Mouse (Mus musculus) limb, embryonic 11.5 days (tissue): Measurements from ENCODE around the gene Prss21. TPM values are rescaled to one million over a fixed set of nuclear protein-coding genes. Genes with fewer than 3 reads are reported as not detected.
A peak's percentile ranks its signal among the peaks of the same experiment; 100 is the strongest.

Experiments
- ATAC-seq: fragments of 200-750 bp; cut with Nextera tagmentation; 2 replicates; pipeline ENCODE4 v1.8.0; 2017; ENCODE audit warnings: low read depth; ENCODE audit not compliant: insufficient number of reproducible peaks, low FRiP score, low TSS enrichment
- DNase-seq: peaks from one replicate; pipeline ENCODE4 v3.0.0-alpha.2; 2015; ENCODE audit warnings: low spot score
- H3K27ac ChIP-seq: fragments of 300-500 bp; sonication (generic); replicated peaks from 2 replicates; pipeline ENCODE4 v1.5.1; 2014; ENCODE audit warnings: low read depth, mild to moderate bottlenecking, low read length
- H3K27me3 ChIP-seq: fragments of 300-500 bp; sonication (generic); 2 replicates; pipeline ENCODE4 v1.6.1; 2014; ENCODE audit warnings: mild to moderate bottlenecking, low read length, mixed read lengths; ENCODE audit not compliant: control insufficient read depth, insufficient read depth
- H3K36me3 ChIP-seq: fragments of 300-500 bp; sonication (generic); 2 replicates; pipeline ENCODE4 v1.6.1; 2014; ENCODE audit warnings: mild to moderate bottlenecking, low read length, moderate library complexity, mixed read lengths; ENCODE audit not compliant: control insufficient read depth, insufficient read depth
- H3K4me1 ChIP-seq: fragments of 300-500 bp; sonication (generic); 2 replicates; pipeline ENCODE4 v1.6.1; 2014; ENCODE audit warnings: low read length, mixed read lengths; ENCODE audit not compliant: control insufficient read depth, insufficient read depth
- H3K4me2 ChIP-seq: fragments of 300-500 bp; sonication (generic); 2 replicates; pipeline ENCODE4 v1.6.1; 2014; ENCODE audit warnings: low read depth, mild to moderate bottlenecking, moderate library complexity; ENCODE audit not compliant: severe bottlenecking
- H3K4me3 ChIP-seq: fragments of 300-500 bp; sonication (generic); 2 replicates; pipeline ENCODE4 v1.5.1; 2014; ENCODE audit warnings: low read depth, low read length
- H3K9ac ChIP-seq: fragments of 300-500 bp; sonication (generic); 2 replicates; pipeline ENCODE4 v1.6.1; 2014; ENCODE audit warnings: mild to moderate bottlenecking, low read length
- H3K9me3 ChIP-seq: fragments of 300-500 bp; sonication (generic); 2 replicates; pipeline ENCODE4 v1.6.1; 2016; ENCODE audit warnings: low read length; ENCODE audit not compliant: control insufficient read depth
- WGBS: fragments of 180-500 bp; shearing (Covaris S2); extraction: QIAGEN DNeasy Blood & Tissue Kit; methylation state at CpG from one replicate; pipeline ENCODE4 v1.1.7; 2014; 5-methylcytosine and 5-hydroxymethylcytosine counted together
- polyA plus RNA-seq: library from polyadenylated mRNA; unstranded; fragments of >200 nt; fragmentation: Nextera tagmentation; extraction: Ambion mirVana; gene quantifications from 2 replicates; pipeline ENCODE4 v1.2.1, GENCODE M21; 2014

Gene Prss21
- polyA plus RNA-seq, 1 experiment from 2014 or later = not detected

DNA sequence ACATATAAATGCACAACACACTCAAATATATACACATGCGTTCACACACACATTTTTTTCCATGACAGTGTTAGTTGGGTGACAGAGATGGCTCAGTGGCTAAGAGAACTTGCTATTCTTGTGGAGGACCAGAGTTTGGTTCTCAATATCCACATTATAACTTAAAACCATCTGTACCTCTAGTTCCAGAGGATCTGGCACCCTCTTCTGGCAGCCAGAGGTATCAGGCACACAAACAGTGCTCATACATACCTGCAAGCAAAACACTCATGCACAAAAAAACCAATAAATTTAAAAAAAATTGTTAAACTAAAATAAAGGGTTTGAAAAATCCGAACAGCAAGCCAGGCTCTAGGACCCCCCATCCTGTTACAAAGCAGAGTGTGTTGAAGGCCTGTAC, 17.8 kb upstream of the Prss21 start:
- no peak for DNase-seq
- no peak overlapping the region for H3K4me2 ChIP-seq
- no peaks in the 10 kb centered on the region for H3K27me3 ChIP-seq
- H3K27ac ChIP-seq = no peak overlapping the region
- H3K9me3 ChIP-seq = no peaks in the 10 kb centered on the region
- H3K4me3 ChIP-seq = no peak overlapping the region
- 59% methylated on average over 2 of the region's 2 CpGs for WGBS
- H3K4me1 ChIP-seq = no peaks in the 10 kb centered on the region
- no peaks in the 10 kb centered on the region for H3K36me3 ChIP-seq
- H3K9ac ChIP-seq = no peak overlapping the region
- no peak for ATAC-seq

DNA sequence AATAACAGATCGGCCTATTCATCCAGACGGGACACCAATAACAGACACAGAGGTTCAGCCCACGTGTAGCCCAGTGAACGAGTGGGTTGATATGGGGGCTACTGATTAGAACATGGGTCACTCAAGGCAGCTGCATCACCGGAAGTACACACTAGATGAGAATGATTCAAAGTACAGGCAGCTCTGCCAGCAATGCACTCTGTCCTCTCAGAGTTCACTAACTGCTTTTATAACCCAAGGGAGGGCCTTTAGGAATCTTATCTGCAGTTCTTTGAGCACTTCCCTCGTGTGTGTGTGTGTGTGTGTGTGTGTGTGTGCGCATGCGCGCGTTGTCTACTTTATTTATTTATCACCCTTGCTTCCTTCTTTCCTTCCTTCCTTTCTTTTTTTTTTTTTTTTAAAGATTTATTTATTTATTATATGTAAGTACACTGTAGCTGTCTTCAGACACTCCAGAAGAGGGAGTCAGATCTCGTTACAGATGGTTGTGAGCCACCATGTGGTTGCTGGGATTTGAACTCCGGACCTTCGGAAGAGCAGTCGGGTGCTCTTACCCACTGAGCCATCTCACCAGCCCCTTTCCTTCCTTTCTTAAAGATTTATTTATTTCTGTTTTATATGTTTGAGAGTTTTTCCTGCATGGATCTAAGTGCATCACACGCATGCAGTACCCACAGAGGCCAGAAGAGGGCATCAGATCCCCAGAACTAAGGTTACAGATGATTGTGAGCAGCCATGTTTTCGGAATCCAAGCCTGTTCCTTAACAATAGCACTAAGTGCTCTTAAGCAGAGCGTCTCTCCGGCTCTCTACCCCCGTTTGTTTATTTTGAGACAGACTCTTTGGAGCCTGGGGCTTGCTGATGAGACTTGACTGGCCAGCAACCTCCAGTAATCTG, 16.8 kb upstream of the Prss21 start:
- H3K4me1 ChIP-seq = no peaks in the 10 kb centered on the region
- H3K4me3 ChIP-seq = no peak overlapping the region
- no peaks in the 10 kb centered on the region for H3K9me3 ChIP-seq
- H3K27ac ChIP-seq = no peak overlapping the region
- ATAC-seq (no peak), DNase-seq (peak; percentile 87)
- H3K36me3 ChIP-seq = no peaks in the 10 kb centered on the region
- no peak overlapping the region for H3K9ac ChIP-seq
- no peaks in the 10 kb centered on the region for H3K27me3 ChIP-seq
- no peak overlapping the region for H3K4me2 ChIP-seq
- 64% methylated on average over 18 of the region's 19 CpGs for WGBS

DNA sequence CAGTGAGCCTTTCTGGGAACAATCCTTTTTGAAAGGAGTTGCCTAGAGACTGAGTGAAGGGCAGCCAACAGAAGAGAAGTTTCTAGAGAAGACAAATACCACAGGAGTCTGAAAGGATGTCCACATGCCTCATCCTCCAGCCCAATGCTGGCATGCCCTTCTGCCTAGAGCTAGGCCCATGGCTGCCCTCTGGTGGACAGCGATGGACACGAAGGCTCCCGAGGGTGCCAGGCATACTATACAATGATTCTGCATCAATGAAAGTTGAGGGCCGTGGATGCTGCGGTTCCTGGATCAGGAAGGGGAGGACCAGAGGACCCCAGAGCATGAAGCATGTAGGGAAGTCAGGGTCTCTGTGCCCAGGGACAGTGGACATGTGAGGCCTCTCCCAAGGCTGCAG, 14.6 kb upstream of the Prss21 start:
- Histone ChIP-seq H3K4me2 (no peak overlapping the region), H3K36me3 (no peaks in the 10 kb centered on the region), H3K4me3 (no peak overlapping the region), H3K27me3 (no peaks in the 10 kb centered on the region), H3K9me3 (no peaks in the 10 kb centered on the region), H3K27ac (no peak overlapping the region), H3K9ac (no peak overlapping the region), H3K4me1 (no peaks in the 10 kb centered on the region)
- 38% methylated on average over 5 of the region's 5 CpGs for WGBS
- no peak for ATAC-seq
- DNase-seq = peak; percentile 64

DNA sequence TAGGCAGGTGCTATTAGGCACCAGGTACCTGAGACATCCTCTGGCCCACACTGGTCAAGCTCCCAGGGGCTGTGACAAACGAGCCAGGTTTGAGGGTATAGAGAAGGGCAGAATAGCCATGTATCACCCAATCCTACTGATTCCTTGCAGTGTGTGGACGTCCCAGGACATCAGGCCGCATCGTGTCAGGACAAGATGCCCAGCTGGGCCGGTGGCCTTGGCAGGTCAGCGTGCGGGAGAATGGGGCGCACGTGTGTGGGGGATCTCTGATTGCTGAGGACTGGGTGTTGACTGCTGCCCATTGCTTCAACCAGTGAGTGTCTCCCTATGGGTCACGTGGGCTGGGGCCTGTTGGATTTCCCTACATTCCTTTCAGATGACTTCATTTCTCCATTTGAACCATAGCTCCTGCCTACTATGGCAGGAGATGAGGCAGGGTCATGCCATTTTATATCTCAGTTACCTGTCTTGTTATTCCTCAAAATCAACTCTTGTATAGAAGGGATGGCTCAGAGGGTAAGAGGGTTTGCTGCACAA, 13.6 kb upstream of the Prss21 start:
- H3K9ac ChIP-seq = no peak overlapping the region
- H3K4me1 ChIP-seq = no peaks in the 10 kb centered on the region
- DNase-seq (no peak), ATAC-seq (no peak)
- H3K36me3 ChIP-seq = no peaks in the 10 kb centered on the region
- H3K4me3 ChIP-seq = no peak overlapping the region
- H3K27me3 ChIP-seq = no peaks in the 10 kb centered on the region
- H3K27ac ChIP-seq = no peak overlapping the region
- 90% methylated on average over 10 of the region's 10 CpGs for WGBS
- no peaks in the 10 kb centered on the region for H3K9me3 ChIP-seq
- no peak overlapping the region for H3K4me2 ChIP-seq

DNA sequence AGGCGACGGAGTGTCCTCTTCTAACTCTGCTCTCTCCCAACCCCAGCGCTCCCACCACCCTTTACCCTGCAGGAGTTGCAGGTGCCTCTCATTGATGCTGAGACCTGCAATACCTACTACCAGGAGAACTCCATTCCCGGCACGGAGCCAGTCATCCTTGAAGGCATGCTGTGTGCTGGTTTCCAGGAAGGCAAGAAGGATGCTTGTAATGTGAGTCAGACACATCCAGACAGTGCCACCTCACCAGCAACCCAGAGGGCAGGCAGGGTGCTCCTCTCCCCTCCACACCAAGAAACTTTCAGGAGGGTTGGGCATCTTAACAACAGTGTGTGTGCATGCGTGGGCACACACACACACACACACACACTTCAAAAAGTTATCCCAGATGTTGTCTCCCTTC, 10.7 kb upstream of the Prss21 start:
- Histone ChIP-seq H3K36me3 (no peaks in the 10 kb centered on the region), H3K27me3 (no peaks in the 10 kb centered on the region), H3K4me2 (no peak overlapping the region), H3K4me1 (no peaks in the 10 kb centered on the region), H3K9ac (no peak overlapping the region), H3K9me3 (no peaks in the 10 kb centered on the region), H3K4me3 (no peak overlapping the region), H3K27ac (no peak overlapping the region)
- DNase-seq (no peak), ATAC-seq (no peak)
- 82% methylated on average over 6 of the region's 6 CpGs for whole genome bisulfite sequencing

DNA sequence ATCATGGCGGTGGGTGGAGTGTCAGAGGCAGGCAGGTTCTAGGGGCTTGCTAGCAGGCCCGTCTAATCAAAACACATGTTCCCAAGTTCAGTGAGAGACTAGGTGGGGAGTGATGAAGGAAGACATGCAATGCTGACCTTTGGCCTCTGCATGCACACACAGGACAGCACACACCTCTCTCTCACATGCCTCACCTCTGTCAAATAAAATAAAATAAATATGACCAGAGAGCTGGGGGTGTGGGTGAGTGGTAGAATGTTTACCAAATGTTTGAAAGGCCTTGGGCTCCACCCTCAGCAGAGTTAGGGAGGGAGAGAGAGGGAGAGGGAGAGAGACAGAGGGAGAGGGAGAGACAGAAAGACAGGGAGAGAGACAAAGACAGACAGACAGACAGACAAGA, 9.9 kb upstream of the Prss21 start:
- no peaks in the 10 kb centered on the region for H3K4me1 ChIP-seq

DNA sequence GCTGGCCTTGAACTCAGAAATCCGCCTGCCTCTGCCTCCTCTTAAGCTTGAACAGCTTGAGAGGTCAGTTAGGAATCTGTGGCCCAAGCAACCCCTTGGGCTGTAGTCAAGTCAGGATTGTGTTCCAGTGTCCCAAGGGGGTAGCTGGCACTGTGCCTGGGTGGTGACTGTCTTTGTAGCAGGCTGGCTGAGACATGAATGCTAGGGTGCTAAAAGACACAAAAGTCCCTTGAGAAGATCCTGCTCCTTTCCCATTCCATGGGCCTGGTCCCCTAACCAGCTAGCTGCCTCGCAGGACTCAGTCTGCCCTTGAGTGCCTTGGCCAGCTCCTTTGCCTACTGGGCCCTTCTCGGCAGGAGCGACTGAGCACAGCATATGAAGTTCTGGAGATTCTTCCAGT, 4.9 kb upstream of the Prss21 start:
- Histone ChIP-seq H3K27ac (no peak overlapping the region), H3K36me3 (no peaks in the 10 kb centered on the region), H3K9ac (no peak overlapping the region), H3K9me3 (no peaks in the 10 kb centered on the region), H3K27me3 (no peaks in the 10 kb centered on the region), H3K4me3 (no peak overlapping the region), H3K4me2 (no peak overlapping the region; the same call in 1 of the 2 replicates), H3K4me1 (no peaks in the 10 kb centered on the region)
- DNase-seq = no peak
- WGBS = 86% methylated on average over 4 of the region's 4 CpGs
- no peak for ATAC-seq

More for the DNA sequence above, 9.9 kb upstream of the Prss21 start:
- ATAC-seq (no peak), DNase-seq (no peak)
- H3K4me2 ChIP-seq = no peak overlapping the region
- no peak overlapping the region for H3K9ac ChIP-seq
- no peak overlapping the region for H3K4me3 ChIP-seq
- no peak overlapping the region for H3K27ac ChIP-seq
- WGBS = 82% methylated on average over 2 of the region's 2 CpGs
- no peaks in the 10 kb centered on the region for H3K27me3 ChIP-seq
- H3K9me3 ChIP-seq = no peaks in the 10 kb centered on the region
- H3K36me3 ChIP-seq = no peaks in the 10 kb centered on the region

DNA sequence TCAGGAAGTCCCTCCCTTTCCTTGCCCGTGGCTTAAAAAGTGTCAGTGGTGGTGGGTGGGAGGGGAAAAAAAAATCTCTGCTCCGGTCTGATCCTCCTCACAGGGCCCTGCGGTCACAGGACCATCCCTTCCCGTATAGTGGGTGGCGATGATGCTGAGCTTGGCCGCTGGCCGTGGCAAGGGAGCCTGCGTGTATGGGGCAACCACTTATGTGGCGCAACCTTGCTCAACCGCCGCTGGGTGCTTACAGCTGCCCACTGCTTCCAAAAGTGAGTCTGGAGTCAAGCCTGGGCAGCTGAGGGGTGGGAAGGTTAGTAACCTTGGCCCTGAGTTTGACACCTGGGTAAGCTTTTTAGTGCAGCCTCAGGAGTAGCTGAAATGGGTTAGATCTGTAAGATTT, 657 bp downstream of the Prss21 start:
- Histone ChIP-seq H3K9ac (no peak overlapping the region), H3K4me3 (no peak overlapping the region), H3K9me3 (no peaks in the 10 kb centered on the region), H3K36me3 (no peaks in the 10 kb centered on the region), H3K4me1 (no peaks in the 10 kb centered on the region), H3K27ac (no peak overlapping the region), H3K27me3 (no peaks in the 10 kb centered on the region), H3K4me2 (no peak overlapping the region)
- ATAC-seq (no peak), DNase-seq (no peak)
- 89% methylated on average over 11 of the region's 11 CpGs for whole genome bisulfite sequencing
